Mouse (Mus musculus) liver, postnatal 0 days (tissue): Measurements from ENCODE around the gene Tas2r115.

Experiments
- CTCF ChIP-seq: sonication (generic); IDR thresholded peaks from 2 replicates; pipeline ENCODE4 v1.5.1; 2016; ENCODE audit warnings: antibody characterized with exemption, low read depth
- EP300 ChIP-seq: IDR thresholded peaks from 2 replicates; pipeline ENCODE4 v1.6.1; 2016; ENCODE audit warnings: antibody characterized with exemption, low read depth, mild to moderate bottlenecking

- TF ChIP-seq EP300, result no peak
- TF ChIP-seq CTCF, result no peak
Observed at GRCm38 (mm10) chr6:132761831-132762230, 24.0 kb upstream of the Tas2r115 start, which contains the start of gene Tas2r102.
